Mouse (Mus musculus) CH12.LX (cell line): ENCODE measurements at regions not wholly inside any gene's neighbourhood (a gene's known extent, or its start where the extent isn't known, plus 50 kb on each side); places are given as distances from the start of the nearest gene placed in this dataset.
"Not testable (repeated sequence)": the region's sequence is repeated elsewhere in the genome, so short reads cannot be mapped to it uniquely, and the experiment has no call there.

Experiments used
- DNase-seq: peaks from one replicate; pipeline ENCODE4 v3.0.0-alpha.2; 2013; ENCODE audit errors: extremely low read depth
- H3K27ac ChIP-seq: 2 replicates; pipeline ENCODE4 v1.5.1; 2012; ENCODE audit warnings: low read depth, mild to moderate bottlenecking, control low read depth, moderate library complexity; ENCODE audit not compliant: insufficient read depth
- H3K27me3 ChIP-seq: replicated peaks from 2 replicates; pipeline ENCODE3; 2012; ENCODE audit warnings: inconsistent platforms
- H3K36me3 ChIP-seq, 2 experiments: replicated peaks in 1 of 2; 2 replicates each; pipeline versions ENCODE3 to v1.6.1; 2012; ENCODE audit warnings: inconsistent platforms in 1 of 2, low read length in 1 of 2, mild to moderate bottlenecking in 1 of 2, mixed read lengths in 1 of 2, moderate library complexity in 1 of 2; ENCODE audit not compliant: control insufficient read depth in 1 of 2, insufficient read depth in 1 of 2
- H3K4me1 ChIP-seq, 2 experiments: 2 replicates each; pipeline ENCODE4 v1.6.1; 2012; ENCODE audit warnings: inconsistent platforms in 1 of 2, moderate library complexity in 1 of 2; ENCODE audit not compliant: insufficient read depth in 2 of 2, control insufficient read depth in 1 of 2
- H3K4me2 ChIP-seq: 2 replicates; pipeline ENCODE4 v1.6.1; 2012; ENCODE audit warnings: low read depth, mild to moderate bottlenecking, control low read depth; ENCODE audit not compliant: poor library complexity, insufficient read depth, severe bottlenecking
- H3K4me3 ChIP-seq, 3 experiments: fragments of 150-350 bp in 1 of 3; sonication (generic) in 1 of 3; replicated peaks in 1 of 3; 2 replicates each; pipeline versions ENCODE3 to v1.5.1; 2011 to 2012; ENCODE audit warnings: low read depth in 2 of 3, low read length in 2 of 3, mild to moderate bottlenecking in 2 of 3, moderate library complexity in 2 of 3, control low read depth in 1 of 3, improper control_type of control experiment in 1 of 3, inconsistent platforms in 1 of 3, mixed read lengths in 1 of 3; ENCODE audit not compliant: poor library complexity in 1 of 3
- H3K79me2 ChIP-seq: replicated peaks from 2 replicates; pipeline ENCODE4 v1.6.1; 2012; ENCODE audit warnings: mild to moderate bottlenecking, moderate library complexity; ENCODE audit not compliant: control insufficient read depth, poor library complexity, insufficient read depth, severe bottlenecking; ENCODE audit errors: extremely low read depth
- H3K9ac ChIP-seq: 2 replicates; pipeline ENCODE4 v1.6.1; 2012; ENCODE audit warnings: low read depth, mild to moderate bottlenecking, control low read depth, moderate library complexity; ENCODE audit not compliant: insufficient read depth
- H3K9me3 ChIP-seq: replicated peaks from 2 replicates; pipeline ENCODE3; 2012; ENCODE audit warnings: low read length, inconsistent platforms, mixed read lengths
- CHD2 ChIP-seq: IDR thresholded peaks from 2 replicates; pipeline ENCODE4 v1.6.1; 2011; ENCODE audit warnings: low read length, improper control_type of control experiment
- JUN ChIP-seq: IDR thresholded peaks from 2 replicates; pipeline ENCODE4 v1.6.1; 2011; ENCODE audit warnings: low read depth, mild to moderate bottlenecking, low read length, improper control_type of control experiment, moderate library complexity; ENCODE audit not compliant: insufficient read depth
- MAFK ChIP-seq: IDR thresholded peaks from 2 replicates; pipeline ENCODE4 v1.6.1; 2011; ENCODE audit warnings: low read length, improper control_type of control experiment; ENCODE audit not compliant: insufficient replicate concordance
- MXI1 ChIP-seq: IDR thresholded peaks from 2 replicates; pipeline ENCODE4 v1.6.1; 2011; ENCODE audit warnings: mild to moderate bottlenecking, low read depth, low read length, improper control_type of control experiment
- MYC ChIP-seq: IDR thresholded peaks from 2 replicates; pipeline ENCODE4 v1.6.1; 2011; ENCODE audit warnings: low read depth, mild to moderate bottlenecking, improper control_type of control experiment, low read length
- NRF1 ChIP-seq: IDR thresholded peaks from 2 replicates; pipeline ENCODE4 v1.6.1; 2014; ENCODE audit warnings: low read depth, mild to moderate bottlenecking, inconsistent platforms, low read length, improper control_type of control experiment, moderate library complexity
- POLR2AphosphoS2 ChIP-seq: IDR thresholded peaks from 2 replicates; pipeline ENCODE4 v1.6.1; 2011; ENCODE audit warnings: low read depth, low read length, improper control_type of control experiment
- RCOR1 ChIP-seq: conservative IDR thresholded peaks from 2 replicates; pipeline ENCODE4 v1.6.1; 2012; ENCODE audit warnings: low read depth, mild to moderate bottlenecking, inconsistent platforms, low read length, improper control_type of control experiment
- SMC3 ChIP-seq: IDR thresholded peaks from 2 replicates; pipeline ENCODE4 v1.6.1; 2011; ENCODE audit warnings: low read depth, low read length, improper control_type of control experiment
- ZC3H11A ChIP-seq: IDR thresholded peaks from 2 replicates; pipeline ENCODE4 v1.6.1; 2012; ENCODE audit warnings: low read depth, mild to moderate bottlenecking, inconsistent platforms, low read length, improper control_type of control experiment
- ZMIZ1 ChIP-seq: IDR thresholded peaks from 2 replicates; pipeline ENCODE4 v1.6.1; 2012; ENCODE audit warnings: low read depth, mild to moderate bottlenecking, inconsistent platforms, low read length, improper control_type of control experiment
- ZNF384 ChIP-seq: IDR thresholded peaks from 2 replicates; pipeline ENCODE4 v1.6.1; 2012; ENCODE audit warnings: low read depth, low read length, improper control_type of control experiment, inconsistent platforms
- dilution Hi-C: fragments of 300-500 bp; cut with MboI; formaldehyde crosslinking; loops from 2 replicates; pipeline ENCODE4 v1.14.3; 2020; ENCODE audit warnings: low sequenced_read_pairs; ENCODE audit not compliant: extremely low pct_unique_long_range_greater_than_20kb, extremely low pct_ligation_motif_present
- in situ Hi-C: fragments of 300-500 bp; cut with MboI; formaldehyde crosslinking; loops from 3 replicates; pipeline ENCODE4 v1.14.3; 2019; ENCODE audit warnings: low sequenced_read_pairs, low pct_ligation_motif_present, low pct_unique_long_range_greater_than_20kb, mixed read lengths

DNA sequence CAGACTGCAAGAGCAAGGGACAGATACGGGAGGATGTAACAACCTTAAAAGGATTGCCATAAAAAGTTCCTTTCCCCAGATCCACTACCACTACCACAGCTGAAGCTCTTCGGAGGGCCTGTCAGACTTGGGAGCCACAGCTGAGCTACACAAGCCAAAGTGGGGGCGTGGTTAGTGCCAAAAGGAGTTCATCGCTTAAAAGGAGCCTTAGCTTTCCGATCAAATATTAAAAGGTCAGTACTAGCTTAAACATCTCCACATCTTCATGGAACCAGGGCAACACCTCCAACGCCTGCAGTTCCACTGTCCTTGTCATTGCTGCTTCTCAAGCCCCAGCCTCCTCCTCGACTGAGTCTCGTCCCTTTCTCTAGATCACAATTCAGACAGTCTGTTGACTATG is 102.6 kb upstream of the Arid1b start:
- in situ Hi-C loops, result no loop called here
- H3K79me2 ChIP-seq, result no peaks in the 10 kb centered on the region
- H3K27ac ChIP-seq, result no peak overlapping the region
- no peaks in the 10 kb centered on the region for H3K4me1 ChIP-seq
- H3K9ac ChIP-seq, result no peak overlapping the region
- dilution Hi-C loops, result no loop called here
- no peak overlapping the region for H3K4me2 ChIP-seq
- H3K36me3 ChIP-seq, result no peaks in the 10 kb centered on the region
- no peak overlapping the region for H3K4me3 ChIP-seq
- TF ChIP-seq ZC3H11A (no peak), JUN (no peak), ZMIZ1 (no peak), RCOR1 (no peak), MXI1 (no peak), NRF1 (no peak), ZNF384 (no peak), CHD2 (no peak), MYC (no peak), SMC3 (no peak)
- DNase-seq, result no peak
- no peaks in the 10 kb centered on the region for H3K9me3 ChIP-seq
- no peaks in the 10 kb centered on the region for H3K27me3 ChIP-seq

DNA sequence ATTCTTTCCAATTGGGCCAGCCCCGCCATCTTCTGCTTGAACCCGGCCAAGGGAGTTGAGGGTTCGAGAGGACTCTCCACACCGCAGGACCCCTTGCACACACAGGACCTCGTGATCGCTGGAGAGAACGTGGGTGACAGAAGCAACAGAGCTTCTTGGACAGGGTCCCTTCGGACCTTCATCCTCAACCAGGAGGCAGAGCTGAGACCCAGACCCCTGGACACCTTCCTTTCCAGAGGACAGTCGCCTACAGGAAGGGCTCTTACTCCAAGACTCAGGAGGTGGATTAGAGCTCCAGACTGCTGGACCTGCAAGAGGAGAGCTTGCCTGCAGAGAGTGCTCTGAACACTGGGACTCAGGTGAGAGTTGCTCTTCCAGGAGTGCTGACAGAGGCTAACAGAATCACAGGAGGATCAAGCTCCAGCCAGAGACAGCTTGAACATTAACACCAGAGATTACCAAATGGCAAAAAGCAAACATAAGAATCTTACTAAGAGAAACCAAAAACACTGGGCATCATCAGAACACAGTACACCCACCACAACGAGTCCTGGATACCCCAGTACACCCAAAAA is 99.3 kb upstream of the Arid1b start:
- H3K36me3 ChIP-seq, H3K9me3 ChIP-seq, H3K27ac ChIP-seq, in situ Hi-C loops, dilution Hi-C loops, H3K4me2 ChIP-seq, DNase-seq, H3K9ac ChIP-seq, H3K27me3 ChIP-seq, H3K4me1 ChIP-seq, H3K4me3 ChIP-seq, H3K79me2 ChIP-seq: not testable (repeated sequence)

DNA sequence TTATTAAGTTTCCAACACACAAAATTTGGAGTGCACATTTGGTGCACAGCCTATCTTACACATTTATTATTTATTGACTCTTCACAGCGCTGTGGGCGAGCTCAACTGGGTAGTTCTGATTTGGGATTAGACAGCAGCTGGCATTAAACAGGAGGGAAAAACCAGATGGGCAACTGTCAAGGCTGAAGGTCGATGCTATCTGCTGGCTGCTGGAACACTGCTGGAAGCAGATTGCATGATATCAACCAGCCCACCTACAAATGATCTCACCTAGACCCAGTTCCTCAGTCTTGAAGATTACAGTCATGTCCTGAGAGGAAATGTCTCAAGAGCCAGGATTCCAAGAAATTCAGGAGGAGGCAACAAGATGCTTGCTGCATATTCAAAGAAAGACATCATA is 91.0 kb upstream of the Arid1b start:
- in situ Hi-C loops (no loop called here), dilution Hi-C loops (no loop called here)
- Histone ChIP-seq H3K4me2 (no peak overlapping the region), H3K27ac (no peak overlapping the region), H3K79me2 (no peaks in the 10 kb centered on the region), H3K4me1 (peaks cover 0 to 5% of the 10 kb centered on the region in 2 experiments; a peak in 1 of 4 replicates), H3K9ac (no peak overlapping the region), H3K36me3 (no peaks in the 10 kb centered on the region), H3K9me3 (no peaks in the 10 kb centered on the region), H3K4me3 (no peak overlapping the region), H3K27me3 (no peaks in the 10 kb centered on the region)
- DNase-seq, result no peak
- no peak for TF ChIP-seq MAFK
- TF ChIP-seq POLR2AphosphoS2, result no peak
- TF ChIP-seq RCOR1, result no peak
